In the genomic region with DNA sequence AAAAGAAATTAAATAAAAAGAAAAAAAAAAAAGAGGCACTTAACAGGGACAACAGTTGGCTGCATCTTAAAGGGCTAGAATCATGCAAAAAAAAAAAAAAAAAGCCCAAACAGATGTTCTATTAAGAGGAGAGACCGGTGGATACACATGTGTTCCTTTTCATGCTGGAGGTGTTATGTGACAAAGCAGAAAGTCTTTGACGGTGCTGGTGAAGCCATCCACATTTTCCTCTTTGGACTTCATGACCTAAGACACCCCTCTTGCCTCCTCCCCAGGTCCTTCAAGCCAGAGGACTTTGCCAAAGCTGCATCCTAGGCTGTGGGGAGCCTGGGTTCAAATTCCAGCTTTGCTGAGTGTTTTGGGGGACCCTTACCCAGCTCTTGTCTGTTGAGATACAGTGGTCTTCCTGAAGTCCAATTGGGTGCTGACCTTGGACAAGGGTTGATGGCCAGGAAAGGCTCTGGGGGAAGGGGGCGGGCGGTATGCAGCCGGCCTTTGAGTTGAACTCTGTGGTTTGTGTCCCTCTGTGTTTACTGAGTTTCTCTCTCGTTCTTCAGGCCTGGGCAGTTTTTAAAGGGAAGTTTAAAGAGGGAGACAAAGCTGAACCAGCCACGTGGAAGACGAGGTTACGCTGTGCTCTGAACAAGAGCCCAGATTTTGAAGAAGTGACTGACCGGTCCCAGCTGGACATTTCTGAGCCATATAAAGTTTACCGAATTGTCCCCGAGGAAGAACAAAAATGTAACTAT, we compare ENCODE assay signal across 10 mouse cellular contexts. TPM values are rescaled to one million over a fixed set of nuclear protein-coding genes. Genes with fewer than 3 reads are reported as not detected.
DNase-seq lines count a peak whose midpoint lies in the region; ATAC-seq and TF ChIP-seq lines count a peak whose summit lies in the region.
"Had no signal": no experiment of that assay in that cellular context is flagged by ENCODE, and none has a peak within 500 bp of the region (broad histone marks: within the 10 kb centered on the region; RNA-seq: fewer than 3 reads in every experiment).

No protein-coding gene starts in this region.

- TF ChIP-seq CTCF in CH12.LX (conservative IDR thresholded peaks at IDR 0.05 in 1 of 2, IDR thresholded peaks at IDR 0.05 in 1 of 2; ENCODE audit: low read depth in 2 of 2, low read length in 2 of 2): no peak

- TF ChIP-seq RAD21 in CH12.LX (IDR thresholded peaks at IDR 0.05; ENCODE audit: low read depth, low read length): no peak

- no peaks in the 10 kb centered on the region for H3K79me2 ChIP-seq in CH12.LX (replicated peaks; ENCODE audit: control insufficient read depth, extremely low read depth, insufficient read depth, poor library complexity, severe bottlenecking)

- TF ChIP-seq EP300 in CH12.LX (IDR thresholded peaks at IDR 0.05; ENCODE audit: low read length): no peak

- ATAC-seq in heart, embryonic 12.5 days (ENCODE audit: insufficient number of reproducible peaks, low FRiP score): no peak
- no peak for ATAC-seq in frontal cortex, adult (ENCODE audit: low TSS enrichment)

- peaks cover 12% of the 10 kb centered on the region for H3K4me1 ChIP-seq in heart, embryonic 12.5 days (replicated peaks)
- peaks cover 61 to 99% of the 10 kb centered on the region in 2 experiments for H3K4me1 ChIP-seq in CH12.LX (ENCODE audit: control insufficient read depth in 1 of 2, insufficient read depth in 2 of 2)
- peaks cover 23% of the 10 kb centered on the region for H3K4me1 ChIP-seq in limb, embryonic 10.5 days

- no peak for TF ChIP-seq POLR2A in CH12.LX (IDR thresholded peaks at IDR 0.05; ENCODE audit: low read depth, low read length)

- H3K9ac ChIP-seq in heart, embryonic 12.5 days: no peak overlapping the region
- no peak overlapping the region for H3K9ac ChIP-seq in CH12.LX (ENCODE audit: insufficient read depth, low read depth)

- dilution Hi-C loops in CH12.LX (cut with MboI; ENCODE audit: extremely low pct_ligation_motif_present, extremely low pct_unique_long_range_greater_than_20kb, low sequenced_read_pairs): no loop called here

- no peak overlapping the region for H3K4me2 ChIP-seq in heart, embryonic 12.5 days
- H3K4me2 ChIP-seq in CH12.LX (ENCODE audit: insufficient read depth, low read depth, poor library complexity, severe bottlenecking): no peak overlapping the region

- H3K36me3 ChIP-seq in heart, embryonic 12.5 days: no peaks in the 10 kb centered on the region
- peaks cover 19 to 78% of the 10 kb centered on the region in 2 experiments for H3K36me3 ChIP-seq in CH12.LX (replicated peaks in 1 of 2; ENCODE audit: control insufficient read depth in 1 of 2, insufficient read depth in 1 of 2, low read length in 1 of 2)
- H3K36me3 ChIP-seq in limb, embryonic 10.5 days: no peaks in the 10 kb centered on the region
- H3K36me3 ChIP-seq: embryonic facial prominence, embryonic 10.5 days had no signal

- H3K27me3 ChIP-seq in heart, embryonic 12.5 days (replicated peaks): peaks cover 29% of the 10 kb centered on the region
- peaks cover 6% of the 10 kb centered on the region for H3K27me3 ChIP-seq in CH12.LX (replicated peaks)
- peaks cover 44% of the 10 kb centered on the region for H3K27me3 ChIP-seq in limb, embryonic 10.5 days (ENCODE audit: low read depth, poor library complexity, severe bottlenecking)

- H3K4me3 ChIP-seq in heart, embryonic 12.5 days: no peak overlapping the region
- no peak overlapping the region for H3K4me3 ChIP-seq in CH12.LX (replicated peaks in 1 of 3; ENCODE audit: low read depth in 2 of 3, low read length in 2 of 3, poor library complexity in 1 of 3)
- H3K4me3 ChIP-seq in limb, embryonic 10.5 days: no peak overlapping the region
- H3K4me3 ChIP-seq: embryonic facial prominence, embryonic 10.5 days; myocyte had no signal

- in situ Hi-C loops in CH12.LX (cut with MboI; ENCODE audit: low pct_ligation_motif_present, low pct_unique_long_range_greater_than_20kb, low sequenced_read_pairs): no loop called here

- H3K9me3 ChIP-seq in heart, embryonic 12.5 days (replicated peaks): no peaks in the 10 kb centered on the region
- H3K9me3 ChIP-seq in CH12.LX (replicated peaks; ENCODE audit: low read length): no peaks in the 10 kb centered on the region
- no peaks in the 10 kb centered on the region for H3K9me3 ChIP-seq in limb, embryonic 10.5 days (replicated peaks)
- H3K9me3 ChIP-seq: embryonic facial prominence, embryonic 10.5 days had no signal

- no peak overlapping the region for H3K27ac ChIP-seq in heart, embryonic 12.5 days (ENCODE audit: poor library complexity, severe bottlenecking)
- peak overlapping the region; percentile 17; the same call in 1 of the 2 replicates for H3K27ac ChIP-seq in CH12.LX (ENCODE audit: insufficient read depth, low read depth)
- no peak overlapping the region for H3K27ac ChIP-seq in limb, embryonic 10.5 days

- WGBS in heart, embryonic 12.5 days: 75% methylated on average over 12 of the region's 12 CpGs
- 77% methylated on average over 12 of the region's 12 CpGs for WGBS in limb, embryonic 10.5 days

- DNase-seq in heart, adult 11 months: peak; percentile 97
- DNase-seq in CH12.LX (ENCODE audit: extremely low read depth): no peak
- DNase-seq in kidney, adult 8-10 months: peak; percentile 47 to 50
- DNase-seq in lung, postnatal 10 days: peak; percentile 69
- DNase-seq in limb, embryonic 10.5 days (ENCODE audit: low spot score): no peak
- DNase-seq in cerebellum, adult 18-20 months: no peak

TF ChIP-seq in CH12.LX, 34 proteins besides CTCF, POLR2A, EP300 and RAD21:
- TF ChIP-seq MYC (IDR thresholded peaks at IDR 0.05; ENCODE audit: low read depth, low read length): peak; percentile 81
- TF ChIP-seq MXI1 (IDR thresholded peaks at IDR 0.05; ENCODE audit: low read depth, low read length): peak; percentile 69
- no peak for TF ChIP-seq SIN3A (IDR thresholded peaks at IDR 0.05; ENCODE audit: low read length)
- TF ChIP-seq MAX (IDR thresholded peaks at IDR 0.05; ENCODE audit: low read length): peak; percentile 64; the same call in 1 of the 2 replicates
- TF ChIP-seq ELF1 (IDR thresholded peaks at IDR 0.05; ENCODE audit: low read depth, low read length): no peak
- peak; percentile 77 for TF ChIP-seq ZNF384 (IDR thresholded peaks at IDR 0.05; ENCODE audit: low read depth, low read length)

RNA-seq across cellular contexts. Expression of a gene that starts 7.2 kb away (rescaled TPM):
- 4.9 and 5.6 TPM in 2 replicates for polyA plus RNA-seq in heart, embryonic 12.5 days (2016; fragmentation: Nextera tagmentation; extraction: Ambion mirVana)
- total RNA-seq in CH12.LX (2012; rRNA removed) (16.3 and 17.7 TPM in 2 replicates), CH12.LX (2014; rRNA removed) (11.2 and 13.3 TPM in 2 replicates)
- 34.3 and 37.4 TPM in 2 replicates for polyA plus RNA-seq in CH12.LX (2012; ENCODE audit: insufficient read length, low read depth)
- 1.4 and 1.7 TPM in 2 replicates for polyA plus RNA-seq in limb, embryonic 10.5 days (2016; fragmentation: Nextera tagmentation; extraction: Ambion mirVana)
- polyA plus RNA-seq: myocyte had no signal

Comparison
In these comparisons a context has a peak if more than half of its experiments do, and no peak if none do; other contexts are left out.
1. DNase-seq: peak in heart, adult 11 months (single experiment), kidney, adult 8-10 months (2 of 2) and lung, postnatal 10 days (single experiment); none in CH12.LX (single experiment), limb, embryonic 10.5 days (single experiment) and cerebellum, adult 18-20 months (0 of 2).